Mouse (Mus musculus) E14TG2a.4 (cell line): Measurements from ENCODE around the gene Bax.

Experiments used
- CTCF ChIP-seq: conservative IDR thresholded peaks from 2 replicates; pipeline ENCODE4 v1.5.1; 2014; ENCODE audit warnings: low read length
- NANOG ChIP-seq: IDR thresholded peaks from 2 replicates; pipeline ENCODE4 v1.6.1; 2014; ENCODE audit warnings: borderline replicate concordance, low read length, mixed read lengths
- POU5F1 ChIP-seq: IDR thresholded peaks from 2 replicates; pipeline ENCODE4 v1.6.1; 2014; ENCODE audit warnings: low read length, borderline replicate concordance

DNA sequence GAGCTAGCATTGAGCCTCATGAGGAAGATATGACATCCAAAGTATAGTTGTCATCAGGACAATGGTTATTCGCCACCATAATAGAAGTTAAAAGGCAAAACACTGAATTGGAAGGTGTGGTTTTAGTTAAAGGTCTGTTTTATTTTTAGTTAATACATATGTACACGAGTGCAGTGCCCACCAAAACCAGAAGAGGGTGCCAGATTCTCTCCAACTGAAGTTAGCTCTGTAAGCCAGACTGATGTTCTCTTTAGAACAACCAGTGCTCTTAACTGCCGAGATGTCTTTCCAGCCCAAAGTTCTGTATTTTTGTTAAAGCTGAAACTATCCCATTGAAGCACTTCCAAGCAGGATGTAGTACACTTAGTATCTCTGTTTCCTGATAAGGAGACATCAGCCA lies 4.2 kb upstream of the Bax start:
- TF ChIP-seq CTCF (peak; percentile 92), NANOG (no peak), POU5F1 (no peak)
